ENCODE assay signal across 9 mouse cellular contexts in genomic region chr11:87449847-87450246, GRCm38 (mm10). TPM values are rescaled to one million over a fixed set of nuclear protein-coding genes. Genes with fewer than 3 reads are reported as not detected.
DNase-seq lines count a peak whose midpoint lies in the region; ATAC-seq and TF ChIP-seq lines count a peak whose summit lies in the region.
"Not testable (repeated sequence)": the region's sequence is repeated elsewhere in the genome, so short reads cannot be mapped to it uniquely, and the experiment has no call there.
"Had no signal": no experiment of that assay in that cellular context is flagged by ENCODE, and none has a peak within 500 bp of the region (broad histone marks: within the 10 kb centered on the region; RNA-seq: fewer than 3 reads in every experiment).

No protein-coding gene starts in this region.

- not testable (repeated sequence) for H3K27ac ChIP-seq in heart, adult 2 months; layer of hippocampus, adult 2 months
- H3K27ac ChIP-seq in liver, embryonic 15.5 days (replicated peaks) = peak overlapping the region; percentile 84; the same call in 1 of the 2 replicates

- peak; percentile 36 for DNase-seq in CD4-positive helper T cell, adult 2 months (ENCODE audit: low read depth, low spot score)
- peak; percentile 42 for DNase-seq in MN1 (ENCODE audit: low spot score)
- DNase-seq in T-cell, adult 2 months (ENCODE audit: low spot score) = peak; percentile 11
- DNase-seq in heart, adult 2 months; layer of hippocampus, adult 2 months (ENCODE audit: low spot score in 2 of 2): not testable (repeated sequence)
- peak; percentile 24 for DNase-seq in retina, embryonic 14.5 days (ENCODE audit: low spot score)

- not testable (repeated sequence) for H3K9me3 ChIP-seq in liver, embryonic 15.5 days (replicated peaks)

- TF ChIP-seq POLR2A in heart, adult 2 months (IDR thresholded peaks at IDR 0.05; ENCODE audit: insufficient read depth, low read depth, low read length) = not testable (repeated sequence)

- not testable (repeated sequence) for H3K4me1 ChIP-seq in heart, adult 2 months (ENCODE audit: control insufficient read depth, insufficient read depth, low read length)
- H3K4me1 ChIP-seq in liver, embryonic 15.5 days (replicated peaks) = peaks cover 34% of the 10 kb centered on the region

- TF ChIP-seq EP300 in heart, adult 2 months (IDR thresholded peaks at IDR 0.05; ENCODE audit: insufficient read depth, low read depth, low read length) = not testable (repeated sequence)

- not testable (repeated sequence) for H3K4me3 ChIP-seq in heart, adult 2 months; layer of hippocampus, adult 2 months; liver, embryonic 15.5 days (replicated peaks)

- 0 out of 2 replicates have a peak, but pooled peaks have one; percentile 2 for TF ChIP-seq CTCF in heart, adult 2 months (IDR thresholded peaks at IDR 0.05)
- peak; percentile 15; the same call in 1 of the 2 replicates for TF ChIP-seq CTCF in layer of hippocampus, adult 2 months (conservative IDR thresholded peaks at IDR 0.05)

- not testable (repeated sequence) for H3K4me2 ChIP-seq in liver, embryonic 15.5 days

- H3K27me3 ChIP-seq in heart, adult 2 months (ENCODE audit: control insufficient read depth, insufficient read depth, low read length); liver, embryonic 15.5 days: not testable (repeated sequence)

- not testable (repeated sequence) for H3K79me2 ChIP-seq in heart, adult 2 months (replicated peaks; ENCODE audit: control insufficient read depth, insufficient read depth, low read length)

- H3K36me3 ChIP-seq in heart, adult 2 months (ENCODE audit: control insufficient read depth, insufficient read depth, low read length); liver, embryonic 15.5 days (replicated peaks): not testable (repeated sequence)

- 42% methylated on average over 5 of the region's 5 CpGs for WGBS in heart, adult 2 months
- 27% methylated on average over 5 of the region's 5 CpGs for WGBS in liver, embryonic 15.5 days (ENCODE audit: insufficient replicate concordance)

- not testable (repeated sequence) for ATAC-seq in liver, embryonic 15.5 days (ENCODE audit: insufficient read depth)

- intact Hi-C loops in heart, adult 2 months (cut with DNase I) = not testable (repeated sequence)

- H3K9ac ChIP-seq in heart, adult 2 months (ENCODE audit: low read depth, low read length); liver, embryonic 15.5 days: not testable (repeated sequence)

RNA-seq across cellular contexts. Expression of gene Tex14, which starts 45.0 kb away (rescaled TPM):
- total RNA-seq in heart, adult 2 months (2021) = under 1 TPM in 1 of 2 experiments, not detected in 1; 0.23 TPM
- 0.08 and 0.35 TPM in 2 replicates for polyA plus RNA-seq in heart, adult 2 months (2012; rRNA removed)
- under 1 TPM; 0.20 to 0.26 TPM for total RNA-seq in layer of hippocampus, adult 2 months (2021)
- 0.05 TPM in 2 replicates for polyA plus RNA-seq in liver, embryonic 15.5 days (2015; fragmentation: Nextera tagmentation; extraction: Ambion mirVana)
- total RNA-seq: gastrocnemius, adult 8-10 months had no signal
- polyA plus RNA-seq: hindbrain, embryonic 10.5 days had no signal

RNA-seq across cellular contexts. Expression of gene Rad51c, which starts 45.1 kb away (rescaled TPM):
- total RNA-seq in heart, adult 2 months (2021) = 1 to 10 TPM in 1 of 2 experiments, under 1 TPM in 1; 0.89 to 1.7 TPM
- polyA plus RNA-seq in heart, adult 2 months (2012; rRNA removed) = 0.35 and 0.97 TPM in 2 replicates
- total RNA-seq in layer of hippocampus, adult 2 months (2021) = 1 to 10 TPM; 4.0 to 4.2 TPM
- polyA plus RNA-seq in liver, embryonic 15.5 days (2015; fragmentation: Nextera tagmentation; extraction: Ambion mirVana) = 4.1 and 4.3 TPM in 2 replicates
